Mouse (Mus musculus) adipocyte (in vitro differentiated cells): ENCODE data around the gene Sdcbp2.
A peak's percentile ranks its signal among the peaks of the same experiment; 100 is the strongest.
"Not testable (repeated sequence)": the region's sequence is repeated elsewhere in the genome, so short reads cannot be mapped to it uniquely, and the experiment has no call there.

Experiments used
- DNase-seq: peaks from one replicate; pipeline ENCODE4 v3.0.0-alpha.2; 2016; ENCODE audit warnings: low spot score

Sdcbp2 gene

DNA sequence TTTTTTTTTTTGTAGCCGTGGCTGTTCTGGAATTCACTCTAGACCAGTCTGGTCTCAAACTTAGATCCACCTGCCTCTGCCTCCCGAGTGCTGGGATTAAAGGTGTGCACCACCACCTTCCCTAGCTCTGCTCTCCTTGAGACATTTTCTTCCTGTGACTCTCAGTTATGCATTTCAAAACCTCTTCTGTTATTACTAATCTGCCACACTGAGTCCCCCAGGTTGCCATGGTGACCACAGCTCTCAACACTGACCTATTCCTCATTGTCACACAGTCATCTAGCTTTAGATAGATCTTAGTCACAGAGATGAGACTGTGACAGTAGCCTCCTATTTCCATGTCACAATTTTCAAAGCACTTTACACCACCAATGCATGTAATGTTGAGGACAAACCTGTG, 3.0 kb upstream of the Sdcbp2 start:
- no peak for DNase-seq

DNA sequence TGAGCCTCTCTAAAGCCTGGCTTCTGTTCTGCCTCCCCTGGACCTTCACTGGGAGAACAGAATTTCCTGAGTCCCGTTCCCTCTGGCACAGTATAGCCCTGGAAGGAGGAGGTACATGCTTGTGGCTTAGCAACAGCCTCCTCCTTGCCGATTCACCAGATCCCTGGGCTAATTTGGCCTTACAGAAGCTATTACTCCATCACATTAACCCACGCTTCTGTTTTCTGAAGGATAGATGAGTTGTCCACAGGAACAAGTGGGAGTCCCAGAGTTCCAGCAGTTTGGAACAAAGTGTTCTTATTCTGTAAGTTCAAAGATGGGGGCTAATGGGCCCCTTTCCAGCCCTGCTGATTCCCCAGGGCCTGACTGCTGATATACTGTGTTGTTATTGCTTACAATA, 1.2 kb downstream of the Sdcbp2 start:
- DNase-seq, result no peak

DNA sequence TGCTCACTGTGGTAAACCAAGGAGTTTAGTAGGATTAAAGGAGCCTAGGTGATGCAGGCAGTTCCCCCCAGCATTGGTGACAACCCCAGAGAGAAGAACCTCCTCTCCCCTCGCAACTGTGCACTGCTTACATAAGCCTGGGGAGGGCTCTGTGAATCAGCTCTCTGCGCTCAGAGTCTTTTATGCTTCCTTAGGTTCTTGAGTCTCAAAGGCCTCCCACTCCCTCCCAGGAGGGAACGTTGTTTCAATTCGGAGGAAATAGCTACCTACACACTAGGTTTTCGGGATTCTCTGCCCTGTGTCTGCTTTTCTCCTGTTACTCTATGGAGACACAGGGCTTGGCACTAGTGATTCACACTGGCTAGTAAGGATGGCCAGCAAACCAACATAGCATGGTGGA, 2.2 kb downstream of the Sdcbp2 start:
- no peak for DNase-seq

DNA sequence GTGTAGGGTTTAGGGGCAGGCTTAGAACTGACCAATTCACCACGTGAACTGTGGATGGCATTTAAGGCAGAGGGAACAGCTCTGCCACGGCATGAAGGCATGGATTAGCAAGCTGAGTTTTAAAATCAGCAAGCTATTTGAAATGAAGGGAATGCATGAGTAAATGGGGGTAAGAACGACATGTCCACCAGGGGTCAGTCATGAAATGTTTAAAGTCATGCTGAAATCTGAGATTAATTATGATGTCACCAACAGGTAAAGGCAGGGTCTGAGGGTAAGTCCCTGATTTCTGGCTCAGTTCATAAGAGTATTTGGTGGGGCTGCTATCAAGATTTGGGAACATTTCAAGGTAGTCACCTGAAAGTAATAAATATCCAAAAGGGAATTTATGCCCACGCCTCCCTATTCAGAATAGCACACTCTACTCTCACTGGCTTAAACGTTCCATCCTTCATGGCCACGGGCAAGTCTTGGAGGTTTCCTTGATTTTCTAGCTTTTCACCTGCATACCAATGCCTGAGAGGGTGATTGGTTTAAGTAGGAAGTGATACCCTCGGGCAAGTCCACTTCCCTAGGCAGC, 2.8 kb downstream of the Sdcbp2 start:
- peak; percentile 42 for DNase-seq

DNA sequence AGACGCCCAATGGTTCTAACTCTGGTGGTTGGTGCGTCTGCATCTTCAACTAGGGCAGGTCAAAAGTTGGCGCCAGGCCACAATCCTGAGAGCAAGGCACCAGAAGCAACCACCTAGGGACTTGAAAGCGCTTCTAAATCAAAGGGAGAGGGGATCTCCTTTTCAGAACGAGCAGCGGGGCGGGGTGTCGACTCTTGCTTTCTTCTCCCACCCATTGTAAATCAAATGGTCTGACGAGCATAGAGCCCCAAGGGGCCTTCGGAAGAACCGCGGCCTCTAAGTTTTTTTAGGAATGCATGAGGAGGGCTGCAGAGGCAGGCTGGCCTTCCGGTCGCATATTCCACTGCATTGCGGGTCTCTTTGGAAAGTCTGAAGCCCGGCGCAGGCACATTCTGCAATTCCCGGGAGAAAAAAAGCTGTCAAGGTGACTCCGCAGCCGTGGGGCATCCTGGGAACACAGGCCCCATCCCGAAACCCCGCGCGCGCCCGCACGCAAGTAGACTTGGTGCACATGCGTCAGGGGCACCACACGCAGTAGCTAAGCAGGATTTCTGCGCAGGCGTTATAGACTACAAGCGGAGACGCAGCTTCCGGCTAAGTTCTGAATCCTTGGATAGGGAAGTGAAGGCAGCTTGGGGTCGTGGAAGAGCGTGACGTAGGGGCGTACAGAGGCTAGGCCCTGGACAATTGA, 3.4 kb downstream of the Sdcbp2 start:
- no peak for DNase-seq

DNA sequence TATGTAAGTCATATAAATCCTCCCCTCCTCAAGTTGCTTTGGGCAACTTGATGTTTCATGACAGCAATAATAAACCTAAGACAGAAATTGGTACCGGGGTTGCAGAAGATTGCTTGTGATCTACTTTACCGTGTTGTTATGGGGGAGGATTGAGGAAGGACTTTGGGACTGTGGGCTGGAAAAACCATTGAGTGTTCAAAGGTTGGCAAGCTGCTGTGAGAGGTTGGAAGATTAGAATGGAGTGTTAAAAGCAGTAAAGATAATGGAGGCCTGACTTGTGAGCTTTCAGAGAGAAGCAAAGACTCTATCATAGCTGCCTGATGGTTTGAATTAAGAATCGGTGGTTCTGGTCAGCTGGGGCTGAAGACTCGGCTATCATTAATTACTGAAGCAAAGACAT, 6.8 kb downstream of the Sdcbp2 start:
- no peak for DNase-seq

DNA sequence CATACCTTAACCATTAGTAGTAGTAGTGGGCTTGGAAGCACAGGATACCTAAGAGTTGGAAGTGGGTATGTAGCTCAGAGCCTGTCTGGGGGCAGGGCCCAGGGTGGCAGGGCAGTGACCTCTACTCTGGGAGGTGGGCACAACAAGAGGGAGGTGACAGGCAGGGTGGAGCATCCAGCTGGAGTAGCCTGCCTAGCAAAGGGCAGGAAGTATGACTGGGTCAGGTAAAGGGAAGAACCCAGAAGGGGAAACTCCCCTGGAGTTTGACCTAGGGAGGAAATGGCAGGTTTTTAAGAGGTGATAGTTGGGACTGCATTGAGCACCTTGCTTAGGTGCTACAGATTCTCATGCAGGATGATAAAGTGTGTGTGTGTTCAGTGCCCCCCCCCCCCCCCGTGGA, 8.5 kb downstream of the Sdcbp2 start:
- DNase-seq, result no peak

DNA sequence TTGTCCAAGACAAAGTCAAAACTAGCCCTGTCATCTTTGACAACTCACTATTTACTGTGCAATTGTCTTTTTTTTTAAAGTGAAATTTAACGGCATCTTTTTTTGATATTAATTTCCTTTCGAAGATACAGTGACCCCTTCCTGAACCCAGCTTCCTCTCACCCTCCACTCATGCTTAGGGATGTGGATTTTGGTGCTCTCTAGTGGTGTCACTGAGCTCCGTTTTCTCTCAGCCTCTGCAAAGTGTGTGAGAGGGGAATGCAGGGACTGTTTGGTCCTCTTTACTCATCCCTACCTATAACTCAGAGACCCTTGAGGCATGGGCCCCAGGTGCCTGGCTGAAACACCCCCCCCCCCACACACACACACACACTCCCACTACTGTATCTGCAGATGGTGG, 13.5 kb downstream of the Sdcbp2 start:
- no peak for DNase-seq

DNA sequence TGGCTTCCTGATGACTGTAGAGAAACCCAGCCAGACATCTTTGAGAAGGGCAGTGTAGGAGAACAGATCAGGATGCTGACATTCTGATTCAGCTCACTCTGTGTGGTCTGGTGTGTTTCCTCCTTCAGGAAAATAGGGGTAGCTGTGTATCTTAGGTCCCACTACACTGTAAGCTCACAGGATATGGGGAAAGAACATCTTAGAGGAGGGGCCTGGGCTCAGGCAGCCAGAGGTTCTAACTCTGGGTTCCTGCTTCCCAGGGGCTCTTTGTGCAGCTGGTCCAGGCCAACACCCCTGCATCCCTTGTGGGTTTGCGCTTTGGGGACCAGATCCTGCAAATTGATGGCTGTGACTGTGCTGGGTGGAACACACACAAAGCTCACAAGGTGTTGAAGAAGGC, 14.4 kb downstream of the Sdcbp2 start:
- DNase-seq, result no peak

DNA sequence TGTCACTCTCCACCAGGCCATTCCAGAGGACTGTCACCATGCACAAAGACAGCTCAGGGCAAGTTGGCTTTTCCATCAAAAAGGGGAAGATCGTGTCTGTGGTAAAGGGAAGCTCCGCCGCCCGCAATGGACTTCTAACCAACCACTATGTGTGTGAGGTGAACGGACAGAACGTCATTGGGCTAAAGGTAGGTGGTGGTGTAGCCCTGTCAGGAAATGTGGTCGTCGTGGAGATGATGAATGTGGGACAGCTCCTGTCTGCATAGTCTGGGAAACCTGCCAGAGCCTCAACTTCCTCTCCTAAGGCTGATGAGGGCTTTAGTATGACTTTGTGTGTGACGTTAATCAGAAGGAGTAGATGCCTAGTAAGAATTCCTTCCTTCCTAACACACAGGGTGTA, 14.9 kb downstream of the Sdcbp2 start:
- DNase-seq, result no peak

DNA sequence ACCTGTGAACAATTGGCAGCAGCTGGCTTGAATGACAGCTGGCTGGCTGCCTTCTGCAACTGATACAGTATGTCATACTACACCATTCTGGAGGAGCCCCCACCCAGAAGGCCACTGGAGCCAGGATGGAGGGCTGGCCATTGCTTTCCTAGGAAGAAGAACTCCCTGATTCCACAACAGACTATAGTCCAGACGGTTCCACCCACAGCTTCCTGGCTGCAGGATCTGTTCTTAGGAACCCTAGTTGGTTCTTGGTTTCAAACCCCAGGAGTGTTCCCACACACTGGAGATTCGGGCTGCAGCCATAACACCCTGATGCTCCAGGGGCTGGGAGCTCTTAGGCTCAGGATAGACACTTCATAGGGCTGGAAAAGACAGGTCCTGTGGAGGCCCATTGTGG, 25.6 kb downstream of the Sdcbp2 start:
- DNase-seq, result no peak

DNA sequence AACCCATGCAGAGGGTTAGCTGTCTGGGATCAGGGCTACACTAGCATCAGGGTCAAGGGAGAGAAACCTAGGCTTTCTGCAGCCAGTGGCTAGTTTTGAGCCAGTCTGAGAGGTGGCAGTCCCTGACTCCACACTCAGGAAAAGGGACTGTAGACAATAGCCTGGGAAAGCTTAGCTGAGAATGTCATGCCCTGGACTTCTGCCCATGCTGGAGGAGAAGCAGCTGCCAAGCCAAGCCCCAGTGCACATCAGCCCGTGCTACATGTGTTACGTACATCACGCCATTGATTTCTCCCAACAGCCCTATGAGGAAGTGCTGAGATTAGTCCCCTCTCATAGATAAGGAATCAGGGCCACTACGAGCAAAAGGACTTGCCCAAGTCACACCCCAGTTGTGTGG, 29.7 kb downstream of the Sdcbp2 start:
- no peak for DNase-seq

DNA sequence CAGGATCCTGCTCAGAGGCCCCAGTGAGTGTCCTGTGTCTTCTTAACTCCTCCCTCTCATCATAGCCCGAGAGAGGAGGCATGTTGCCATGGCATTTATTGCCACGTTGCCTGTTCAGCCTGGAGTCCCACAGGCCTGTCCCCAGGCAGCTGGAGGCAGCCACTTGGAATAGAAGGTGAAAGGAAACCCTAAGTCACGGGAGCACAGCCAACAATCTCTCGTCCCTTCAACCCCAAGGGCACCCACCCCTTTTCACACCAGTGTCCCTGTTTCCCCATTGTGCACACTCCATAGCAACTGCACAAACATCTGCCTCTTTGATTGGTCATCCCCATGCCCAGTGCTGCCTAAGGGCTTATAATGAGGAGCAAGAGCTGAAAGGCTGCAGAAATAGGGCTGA, 31.2 kb downstream of the Sdcbp2 start:
- peak; percentile 57 for DNase-seq

DNA sequence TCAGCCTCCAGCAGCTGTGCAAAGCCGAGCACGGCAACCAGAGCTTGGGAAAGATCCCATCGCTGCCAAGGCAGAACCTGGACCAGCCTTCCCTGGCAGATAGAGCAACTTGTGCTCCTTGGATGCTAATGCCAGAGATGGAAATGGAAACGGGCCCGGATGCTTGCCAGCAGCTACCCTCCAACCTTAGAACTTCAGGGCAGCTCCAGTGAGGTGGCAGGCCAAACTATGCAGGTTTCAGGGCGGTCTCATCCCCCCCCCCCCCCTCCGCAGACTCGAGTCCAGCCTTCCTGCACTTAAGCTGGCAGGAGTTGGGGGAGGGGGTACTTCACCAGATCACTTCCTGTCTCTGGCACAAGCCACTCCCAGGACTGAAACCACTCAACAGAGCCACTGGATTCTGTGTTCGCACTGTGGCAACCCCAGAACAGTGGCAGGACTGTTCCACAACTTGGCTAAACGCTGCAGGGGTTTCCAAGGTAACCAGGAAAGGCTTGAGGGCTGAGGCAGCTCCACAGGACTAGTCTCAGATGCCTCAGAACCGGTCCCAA, 33.1 kb downstream of the Sdcbp2 start:
- DNase-seq, result no peak

DNA sequence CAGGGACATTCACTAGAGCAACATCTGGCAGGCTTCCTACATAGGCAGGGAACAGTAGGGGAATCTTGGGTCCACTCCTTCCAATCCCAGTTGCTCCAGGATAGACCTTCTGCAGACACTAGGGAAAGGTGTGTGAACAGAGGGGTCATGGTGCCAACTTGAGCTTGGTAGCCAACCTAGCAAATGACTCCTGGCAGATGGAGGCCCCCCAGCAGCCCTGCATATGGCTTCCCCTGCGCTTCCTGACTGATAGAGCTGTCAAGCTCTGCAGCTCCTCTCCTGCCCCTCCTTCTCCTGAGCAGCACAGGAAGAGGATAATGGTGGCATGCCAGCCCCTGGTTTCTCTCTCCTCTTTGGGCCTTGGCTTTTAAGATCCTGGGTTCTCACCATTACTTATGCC, 36.0 kb downstream of the Sdcbp2 start:
- DNase-seq, result no peak

DNA sequence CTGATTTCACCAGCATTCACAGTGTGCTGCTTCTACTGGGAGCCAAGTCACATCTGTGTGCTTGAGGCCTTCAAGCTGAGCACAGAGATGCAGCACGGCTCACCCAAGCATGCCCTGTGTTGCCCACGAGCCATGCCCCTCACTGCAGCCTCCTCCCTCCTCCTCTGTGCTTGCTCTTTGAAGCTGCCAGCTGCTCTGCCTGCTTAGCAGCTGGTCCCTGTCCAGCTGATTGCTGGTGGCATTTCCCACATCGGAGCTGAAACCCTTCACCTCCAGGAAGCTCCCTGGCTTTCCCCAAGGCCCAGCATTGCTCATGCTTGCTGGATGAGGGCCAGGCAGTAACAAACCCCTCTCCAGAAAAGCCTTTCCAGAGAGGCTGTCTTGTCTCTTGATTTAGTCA, 37.6 kb downstream of the Sdcbp2 start:
- DNase-seq, result peak; percentile 27

DNA sequence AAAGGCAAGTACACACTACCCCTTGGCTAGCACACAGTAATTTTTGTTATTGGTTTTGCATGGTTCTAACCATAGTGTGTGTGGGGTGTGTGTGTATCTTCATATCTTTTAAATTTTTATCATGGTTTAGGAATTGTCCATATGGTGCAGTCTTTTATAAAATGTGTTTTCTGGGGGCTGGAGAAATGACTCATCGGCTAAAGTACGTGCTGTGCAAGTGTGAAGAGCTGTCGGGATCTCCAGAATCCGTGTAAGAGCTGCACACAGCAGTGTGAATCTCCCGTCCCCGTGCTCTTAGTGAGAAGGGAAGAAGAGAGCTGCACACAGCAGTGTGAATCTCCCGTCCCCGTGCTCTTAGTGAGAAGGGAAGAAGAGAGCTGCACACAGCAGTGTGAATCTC, 43.4 kb downstream of the Sdcbp2 start:
- DNase-seq, result not testable (repeated sequence)

DNA sequence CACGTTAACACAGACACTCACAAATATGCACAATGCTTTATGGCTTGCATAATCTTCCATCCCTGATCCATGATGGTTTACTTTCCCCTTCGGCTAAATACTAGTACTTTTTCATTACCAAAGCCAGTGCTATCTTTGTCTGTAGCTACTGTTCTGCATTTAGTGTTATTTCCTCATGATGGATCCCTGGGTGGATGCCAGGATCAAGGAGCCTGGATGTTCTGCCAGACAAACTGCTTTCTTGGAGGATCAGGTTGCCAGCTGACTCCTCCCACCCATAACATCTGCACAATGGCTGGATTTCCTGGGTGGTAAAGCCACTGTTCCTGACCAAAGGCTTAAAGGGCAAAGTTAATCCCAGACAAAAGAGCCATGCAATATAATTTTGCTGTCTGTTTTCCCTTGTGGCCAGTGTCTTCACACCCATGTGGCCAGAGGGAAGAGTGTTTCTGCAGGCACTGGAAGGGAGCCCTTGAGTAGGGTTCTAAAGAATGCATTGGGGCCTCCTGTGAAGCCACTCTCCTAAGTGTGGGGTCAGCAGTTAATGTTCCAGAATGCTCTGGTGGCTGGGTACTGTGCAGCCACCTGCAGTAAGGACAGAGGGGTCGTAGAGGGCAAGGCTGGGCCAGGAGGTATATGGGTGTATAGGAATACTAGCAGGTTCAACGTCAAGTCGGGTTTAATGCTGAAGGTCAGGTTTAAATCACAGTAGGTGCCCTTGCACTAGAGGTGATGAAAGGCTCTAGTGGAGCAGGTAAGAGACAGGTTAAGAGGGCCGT, 44.3 kb downstream of the Sdcbp2 start:
- DNase-seq, result peak; percentile 57

DNA sequence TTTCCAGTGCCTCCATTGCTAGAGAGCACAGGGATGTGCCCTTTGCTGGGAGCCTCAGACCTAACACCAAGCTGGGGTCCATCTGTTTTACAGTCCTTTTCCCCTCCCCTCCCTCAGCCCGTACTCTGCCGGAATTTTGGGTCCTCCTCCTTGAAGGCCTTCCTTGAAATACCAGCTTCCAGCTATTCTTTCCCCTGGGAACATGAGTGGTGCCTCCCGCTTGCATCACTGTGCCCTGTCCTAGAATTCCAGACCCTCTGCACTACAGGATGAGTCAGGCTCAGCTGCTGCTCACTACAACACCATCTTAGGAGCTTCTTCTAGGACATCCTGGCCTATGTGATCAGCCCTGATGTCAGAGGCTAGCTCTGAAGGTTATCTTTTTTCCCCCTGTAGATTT, 51.4 kb downstream of the Sdcbp2 start:
- no peak for DNase-seq

DNA sequence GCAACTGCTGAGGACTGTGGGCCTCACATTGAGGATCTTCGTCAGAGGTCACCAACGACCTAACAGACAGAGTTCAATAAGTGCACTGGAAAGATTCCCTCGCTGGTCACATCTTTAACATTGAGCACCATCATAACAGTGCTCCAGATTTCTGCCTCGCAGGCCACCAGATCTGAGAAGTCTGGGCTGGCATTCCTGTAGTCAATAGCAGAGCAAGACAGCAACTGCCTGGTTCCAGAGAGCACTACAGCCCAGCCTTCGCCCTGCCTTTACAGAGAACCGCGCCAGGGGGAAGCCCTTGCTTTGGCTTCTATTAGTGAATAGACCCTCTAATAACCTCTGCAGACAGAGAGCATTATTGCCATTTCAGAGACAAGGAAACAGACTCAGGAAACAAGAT, 53.9 kb downstream of the Sdcbp2 start:
- DNase-seq, result no peak

DNA sequence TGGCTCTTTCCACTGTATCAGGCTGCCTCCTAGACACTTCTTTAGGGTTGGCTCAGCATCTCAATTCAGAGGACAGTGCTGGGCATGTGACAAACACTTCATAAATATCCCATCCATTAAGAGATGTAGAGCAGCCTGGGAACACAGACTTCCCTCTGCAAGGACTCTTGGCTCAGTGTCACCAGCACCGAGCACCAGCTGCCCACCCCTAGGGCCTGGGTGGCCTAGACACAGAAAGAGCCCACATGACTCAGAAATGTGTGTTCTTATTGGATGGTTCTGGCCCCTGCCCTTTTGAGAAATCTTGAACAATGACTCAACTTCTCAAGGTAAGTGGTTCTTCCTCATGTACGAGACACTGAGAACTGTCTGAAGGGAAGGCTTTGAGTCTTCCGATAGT, 55.6 kb downstream of the Sdcbp2 start:
- DNase-seq, result no peak

DNA sequence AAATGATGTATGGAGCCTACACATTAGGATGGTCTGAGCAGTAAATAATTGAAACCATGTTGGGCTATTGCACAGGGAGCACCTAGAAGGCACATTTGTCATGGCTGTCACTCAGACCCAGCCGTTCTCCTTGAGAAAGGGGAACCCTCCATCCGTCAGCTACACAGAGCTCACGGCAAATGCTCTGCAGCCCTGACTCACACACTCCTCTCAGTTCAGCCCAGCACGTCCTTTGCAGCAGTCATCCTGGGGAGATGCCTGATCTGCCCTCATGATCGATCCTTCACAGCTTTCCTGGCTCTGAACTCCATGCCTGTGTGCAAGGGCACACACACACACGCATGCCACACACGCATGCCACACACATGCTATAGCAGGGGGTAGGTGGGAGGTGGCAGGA, 56.9 kb downstream of the Sdcbp2 start:
- DNase-seq, result no peak
